Mouse (Mus musculus) limb, embryonic 14.5 days (tissue): Measurements from ENCODE around the gene Glb1l2. TPM values are rescaled to one million over a fixed set of nuclear protein-coding genes. Genes with fewer than 3 reads are reported as not detected.

Source experiments
- ATAC-seq: fragments of 200-750 bp; cut with Nextera tagmentation; 2 replicates; pipeline ENCODE4 v1.8.0; 2017; ENCODE audit warnings: low read depth, moderate number of reproducible peaks, moderate TSS enrichment; ENCODE audit not compliant: low FRiP score
- DNase-seq: peaks from one replicate; pipeline ENCODE4 v3.0.0-alpha.2; 2015; ENCODE audit warnings: low spot score
- H3K27ac ChIP-seq: fragments of 300-500 bp; sonication (generic); replicated peaks from 2 replicates; pipeline ENCODE4 v1.5.1; 2014; ENCODE audit warnings: low read depth, mild to moderate bottlenecking, low read length, moderate library complexity, mixed read lengths
- H3K27me3 ChIP-seq: fragments of 300-500 bp; sonication (generic); 2 replicates; pipeline ENCODE4 v1.6.1; 2014; ENCODE audit warnings: low read length, mixed read lengths; ENCODE audit not compliant: control insufficient read depth, insufficient read depth
- H3K36me3 ChIP-seq: fragments of 300-500 bp; sonication (generic); 2 replicates; pipeline ENCODE4 v1.6.1; 2014; ENCODE audit warnings: mild to moderate bottlenecking, low read length, moderate library complexity, mixed read lengths; ENCODE audit not compliant: control insufficient read depth, insufficient read depth
- H3K4me1 ChIP-seq: fragments of 300-500 bp; sonication (generic); 2 replicates; pipeline ENCODE4 v1.6.1; 2014; ENCODE audit warnings: antibody characterized with exemption, low read length, mixed read lengths; ENCODE audit not compliant: control insufficient read depth, insufficient read depth
- H3K4me2 ChIP-seq: fragments of 300-500 bp; sonication (generic); replicated peaks from 2 replicates; pipeline ENCODE4 v1.6.1; 2014; ENCODE audit warnings: low read depth, mild to moderate bottlenecking, low read length, moderate library complexity; ENCODE audit not compliant: severe bottlenecking
- H3K4me3 ChIP-seq: fragments of 300-500 bp; sonication (generic); replicated peaks from 2 replicates; pipeline ENCODE4 v1.5.1; 2014; ENCODE audit warnings: low read length
- H3K9ac ChIP-seq: fragments of 300-500 bp; sonication (generic); 2 replicates; pipeline ENCODE4 v1.6.1; 2014; ENCODE audit warnings: mild to moderate bottlenecking, low read depth, low read length, moderate library complexity; ENCODE audit not compliant: severe bottlenecking
- H3K9me3 ChIP-seq: fragments of 300-500 bp; sonication (generic); 2 replicates; pipeline ENCODE4 v1.6.1; 2016; ENCODE audit warnings: low read length; ENCODE audit not compliant: control insufficient read depth
- POLR2A ChIP-seq: fragments of 200-500 bp; IDR thresholded peaks from 2 replicates; pipeline ENCODE4 v1.8.0; 2012; ENCODE audit warnings: inconsistent platforms, mild to moderate bottlenecking, moderate library complexity, borderline replicate concordance; ENCODE audit not compliant: insufficient read depth, insufficient read length; ENCODE audit errors: extremely low read depth
- WGBS: fragments of 180-500 bp; shearing (Covaris S2); extraction: QIAGEN DNeasy Blood & Tissue Kit; methylation state at CpG from one replicate; pipeline ENCODE4 v1.1.7; 2014; 5-methylcytosine and 5-hydroxymethylcytosine counted together
- polyA plus RNA-seq, 2 experiments: library from polyadenylated mRNA; depleted of rRNA in 1 of 2; stranded (reverse) in 1 of 2; unstranded in 1 of 2; fragments of >200 nt; fragmentation: Nextera tagmentation in 1 of 2; extraction: Ambion mirVana in 1 of 2; gene quantifications; 2 replicates each; pipeline versions ENCODE4 v1.2.1 to v1.2.3; 2012 to 2014

Glb1l2 gene
- polyA plus RNA-seq (2012; rRNA removed) (3.5 TPM in 2 replicates), polyA plus RNA-seq (2014; fragmentation: Nextera tagmentation; extraction: Ambion mirVana) (2.6 and 4.4 TPM in 2 replicates)

DNA sequence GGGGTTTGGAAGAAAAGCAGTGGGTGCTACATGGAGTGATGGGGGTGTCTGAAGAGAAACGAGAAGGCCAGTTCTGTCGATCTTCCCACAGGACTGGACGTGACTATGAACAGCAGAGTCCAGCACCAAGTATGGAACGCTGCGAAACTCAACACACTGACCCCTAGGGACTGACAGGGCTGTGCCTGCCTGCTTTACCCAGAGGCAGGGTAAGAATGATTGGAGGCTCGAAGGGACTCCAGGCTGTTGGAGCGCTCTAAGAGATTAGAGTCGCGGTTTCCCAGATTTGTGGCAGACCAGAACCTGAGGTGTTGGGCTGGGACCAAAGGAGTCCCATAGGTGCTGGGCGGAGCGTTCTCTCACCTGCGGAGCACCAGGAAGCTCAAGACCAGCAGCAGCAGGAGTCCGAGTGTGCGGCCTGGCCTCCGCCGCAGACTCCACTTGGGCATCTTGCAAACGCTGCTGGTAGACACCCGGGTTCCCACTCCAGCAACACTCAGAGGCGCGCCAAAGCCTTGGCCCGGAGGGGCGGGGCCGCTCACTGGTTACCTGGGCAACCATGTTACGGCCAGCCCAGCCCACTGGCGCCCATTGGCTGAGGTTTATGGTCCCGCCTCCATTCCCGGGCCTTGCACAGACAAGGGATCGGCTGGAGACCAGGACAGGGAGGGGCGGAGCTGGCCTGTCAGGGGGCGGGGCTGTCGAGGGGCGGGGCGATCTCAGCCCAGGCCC, at the start of gene Glb1l2:
TSS of gene Glb1l2 (minus strand) at position 534 of the 732 bp plus-strand sequence.
- Histone ChIP-seq H3K4me2 (peak within 1 kb of the TSS; percentile 90), H3K9me3 (no peaks in the 10 kb centered on the region), H3K9ac (peak within 1 kb of the TSS; percentile 56), H3K27ac (0 out of 2 replicates have a peak within 1 kb of the TSS, but pooled peaks have one; percentile 13), H3K36me3 (no peaks in the 10 kb centered on the region), H3K27me3 (no peaks in the 10 kb centered on the region), H3K4me1 (no peaks in the 10 kb centered on the region), H3K4me3 (peak within 1 kb of the TSS; percentile 46)
- peak; percentile 25; the same call in 1 of the 2 replicates for TF ChIP-seq POLR2A
- DNase-seq (peak; percentile 94), ATAC-seq (peak; percentile 100)
- WGBS, result 3% methylated on average over 32 of the region's 33 CpGs

DNA sequence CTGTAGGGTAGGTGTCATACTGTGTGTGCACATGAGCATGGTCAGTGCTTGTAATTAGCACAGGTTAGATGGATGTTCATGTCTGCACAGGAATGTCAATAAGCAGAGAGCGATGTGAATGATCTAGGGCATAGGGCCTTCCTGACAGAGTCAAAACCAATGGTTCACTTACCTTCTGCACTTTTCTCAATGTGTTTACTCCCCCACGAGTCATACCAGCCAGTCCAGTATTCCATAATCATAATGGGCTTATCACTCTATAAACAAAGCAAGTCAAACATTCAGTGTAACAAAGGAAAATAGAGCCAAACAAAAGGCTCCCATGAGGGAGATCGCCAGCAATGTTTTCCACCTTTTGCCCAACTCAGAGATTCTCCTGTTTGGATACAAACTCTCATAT, 24.8 kb upstream of the Glb1l2 start:
- no peak for TF ChIP-seq POLR2A
- WGBS, result 75% methylated on average over 3 of the region's 3 CpGs
- Histone ChIP-seq H3K4me3 (no peak overlapping the region), H3K9ac (no peak overlapping the region), H3K27ac (no peak overlapping the region), H3K4me1 (no peaks in the 10 kb centered on the region), H3K9me3 (no peaks in the 10 kb centered on the region), H3K4me2 (no peak overlapping the region), H3K36me3 (no peaks in the 10 kb centered on the region), H3K27me3 (no peaks in the 10 kb centered on the region)
- DNase-seq (no peak), ATAC-seq (no peak)

DNA sequence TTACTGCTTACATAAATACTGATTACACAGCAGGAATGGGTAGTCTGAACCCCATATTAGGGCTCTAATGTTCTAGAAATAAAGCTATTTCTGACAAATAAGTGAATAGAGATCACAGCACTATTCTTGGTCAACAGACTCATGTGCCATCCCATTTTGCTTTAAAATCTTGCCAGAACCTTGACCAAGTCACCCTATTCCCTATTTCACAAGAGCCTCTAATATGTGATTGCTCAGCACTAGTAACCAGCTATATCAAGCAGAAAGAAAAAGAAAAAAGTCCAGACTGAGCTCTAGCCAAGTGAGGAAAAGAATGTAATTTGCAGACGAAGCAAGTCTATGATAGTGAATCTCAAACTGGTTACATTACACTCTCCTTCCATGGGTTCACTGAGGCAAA, 13.7 kb upstream of the Glb1l2 start:
- Histone ChIP-seq H3K4me1 (no peaks in the 10 kb centered on the region), H3K9ac (no peak overlapping the region), H3K4me3 (no peak overlapping the region), H3K27me3 (no peaks in the 10 kb centered on the region), H3K4me2 (no peak overlapping the region), H3K9me3 (no peaks in the 10 kb centered on the region), H3K27ac (no peak overlapping the region), H3K36me3 (no peaks in the 10 kb centered on the region)
- no peak for TF ChIP-seq POLR2A
- whole genome bisulfite sequencing, result 68% methylated on average over 1 of the region's 1 CpGs
- ATAC-seq (no peak), DNase-seq (no peak)

DNA sequence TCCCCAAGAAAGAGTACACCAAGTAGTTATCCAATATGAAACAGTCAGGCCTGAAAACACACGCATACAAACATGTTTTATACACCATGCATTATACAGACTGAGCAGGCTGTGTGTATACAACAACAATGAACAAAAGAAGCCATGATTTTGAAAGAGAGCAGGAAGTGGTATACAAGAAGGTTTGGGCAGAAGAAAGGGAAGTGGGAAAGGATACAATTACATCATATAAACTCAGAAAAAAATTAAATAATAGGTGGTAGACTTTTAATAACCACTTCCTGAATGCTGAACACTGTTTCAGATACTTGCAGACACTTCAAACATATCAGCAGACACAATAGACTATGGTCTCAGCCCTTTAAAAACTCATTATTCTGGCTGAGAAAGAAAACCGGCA, 2.5 kb upstream of the Glb1l2 start:
- 69% methylated on average over 2 of the region's 2 CpGs for WGBS
- no peak overlapping the region for H3K4me3 ChIP-seq
- no peak for DNase-seq
- no peak overlapping the region for H3K9ac ChIP-seq
- no peaks in the 10 kb centered on the region for H3K4me1 ChIP-seq
- H3K36me3 ChIP-seq, result no peaks in the 10 kb centered on the region
- H3K9me3 ChIP-seq, result no peaks in the 10 kb centered on the region
- H3K4me2 ChIP-seq, result no peak overlapping the region
- TF ChIP-seq POLR2A, result no peak
- no peaks in the 10 kb centered on the region for H3K27me3 ChIP-seq
- no peak for ATAC-seq
- no peak overlapping the region for H3K27ac ChIP-seq

DNA sequence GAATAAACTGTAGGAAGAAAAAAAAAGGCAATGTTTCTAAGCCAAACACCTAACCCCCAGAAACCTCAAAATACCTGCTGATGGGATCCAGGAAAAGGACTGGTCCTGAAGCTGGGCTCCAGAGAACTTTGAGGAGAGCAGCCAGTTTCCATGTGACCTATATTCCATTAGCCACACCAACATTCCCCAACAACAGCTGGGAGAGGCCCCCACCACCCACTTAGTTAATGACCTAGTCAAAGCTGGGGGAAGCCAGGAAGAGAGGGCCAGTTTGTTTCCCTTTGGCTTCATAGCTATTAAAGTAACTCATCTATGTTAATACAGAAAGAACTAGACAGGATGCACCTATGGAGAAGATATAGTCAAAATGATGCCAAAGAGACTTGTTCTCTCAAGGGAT, 1.9 kb downstream of the Glb1l2 start:
- no peaks in the 10 kb centered on the region for H3K36me3 ChIP-seq
- ATAC-seq (no peak), DNase-seq (no peak)
- H3K27ac ChIP-seq, result no peak overlapping the region
- no peak for TF ChIP-seq POLR2A
- H3K9me3 ChIP-seq, result no peaks in the 10 kb centered on the region
- H3K4me3 ChIP-seq, result no peak overlapping the region
- no peaks in the 10 kb centered on the region for H3K27me3 ChIP-seq
- no peaks in the 10 kb centered on the region for H3K4me1 ChIP-seq
- H3K9ac ChIP-seq, result no peak overlapping the region
- no peak overlapping the region for H3K4me2 ChIP-seq
